Mouse (Mus musculus) liver (tissue): Measurements from ENCODE around the gene Ocel1.

Experiments
- DNase-seq: peaks from one replicate; pipeline ENCODE4 v3.0.0-alpha.2; 2020; ENCODE audit warnings: mixed read lengths

Ocel1 gene

GRCm38 (mm10) chr8:71380178-71381171, 9.4 kb downstream of the Ocel1 start:
- DNase-seq: no peak

GRCm38 (mm10) chr8:71381421-71381970, 10.4 kb downstream of the Ocel1 start, which contains the start of gene Nr2f6:
Gene Nr2f6, minus strand, starts transcription at chr8:71381960.
- DNase-seq: peak; percentile 66

- peak; percentile 82 for DNase-seq
Measured at GRCm38 (mm10) chr8:71381971-71382961, 11.2 kb downstream of the Ocel1 start.

- DNase-seq: peak; percentile 43
Measured at GRCm38 (mm10) chr8:71383396-71383795, 12.3 kb downstream of the Ocel1 start.

GRCm38 (mm10) chr8:71383860-71384259, 12.8 kb downstream of the Ocel1 start:
- DNase-seq: no peak

GRCm38 (mm10) chr8:71385212-71385835, 14.2 kb downstream of the Ocel1 start:
- DNase-seq: no peak

- no peak for DNase-seq
Measured at GRCm38 (mm10) chr8:71388267-71388666, 17.2 kb downstream of the Ocel1 start.

GRCm38 (mm10) chr8:71391696-71392095, 20.6 kb downstream of the Ocel1 start:
- no peak for DNase-seq

GRCm38 (mm10) chr8:71392391-71392790, 21.3 kb downstream of the Ocel1 start:
- no peak for DNase-seq

GRCm38 (mm10) chr8:71392871-71393270, 21.8 kb downstream of the Ocel1 start:
- peak; percentile 74 for DNase-seq

- DNase-seq: no peak
Measured at GRCm38 (mm10) chr8:71394481-71394880, 23.4 kb downstream of the Ocel1 start.

GRCm38 (mm10) chr8:71395071-71395470, 24.0 kb downstream of the Ocel1 start:
- DNase-seq: peak; percentile 2

GRCm38 (mm10) chr8:71395629-71396028, 24.5 kb downstream of the Ocel1 start, which contains the start of gene Ushbp1:
Gene Ushbp1, minus strand, starts transcription at chr8:71395802.
- DNase-seq: no peak

- DNase-seq: peak; percentile 93
Measured at GRCm38 (mm10) chr8:71396639-71397305, 25.7 kb downstream of the Ocel1 start, which contains the start of gene Babam1. Gene Babam1, plus strand, starts transcription at chr8:71396861.

- DNase-seq: no peak
Measured at GRCm38 (mm10) chr8:71397701-71398100, 26.6 kb downstream of the Ocel1 start.

GRCm38 (mm10) chr8:71400826-71401225, 29.7 kb downstream of the Ocel1 start:
- DNase-seq: peak; percentile 1

- peak; percentile 2 for DNase-seq
Measured at GRCm38 (mm10) chr8:71401454-71401853, 30.4 kb downstream of the Ocel1 start.

- peak; percentile 2 for DNase-seq
Measured at GRCm38 (mm10) chr8:71402446-71402964, 31.4 kb downstream of the Ocel1 start.

GRCm38 (mm10) chr8:71403107-71403885, 32.2 kb downstream of the Ocel1 start:
- peak; percentile 1 for DNase-seq

- DNase-seq: no peak
Measured at GRCm38 (mm10) chr8:71404011-71404410, 32.9 kb downstream of the Ocel1 start.
